Mouse (Mus musculus) hindbrain, postnatal 0 days (tissue): ENCODE results near the gene Btbd9. TPM values are rescaled to one million over a fixed set of nuclear protein-coding genes. Genes with fewer than 3 reads are reported as not detected.

Experiments
- ATAC-seq: fragments of 200-750 bp; cut with Nextera tagmentation; 2 replicates; pipeline ENCODE4 v1.8.0; 2017; ENCODE audit warnings: mild to moderate bottlenecking, moderate TSS enrichment, moderate library complexity
- DNase-seq: peaks from one replicate; pipeline ENCODE4 v3.0.0-alpha.2; 2015; ENCODE audit warnings: low spot score
- H3K27ac ChIP-seq: fragments of 300-500 bp; sonication (generic); 2 replicates; pipeline ENCODE4 v1.5.1; 2014; ENCODE audit warnings: mild to moderate bottlenecking
- H3K27me3 ChIP-seq: fragments of 300-500 bp; sonication (generic); 2 replicates; pipeline ENCODE4 v1.6.1; 2014; ENCODE audit warnings: low read length, mixed read lengths; ENCODE audit not compliant: insufficient read depth
- H3K36me3 ChIP-seq: fragments of 300-500 bp; sonication (generic); 2 replicates; pipeline ENCODE4 v1.6.1; 2014; ENCODE audit warnings: low read length, mixed read lengths; ENCODE audit not compliant: insufficient read depth
- H3K4me1 ChIP-seq: fragments of 300-500 bp; sonication (generic); 2 replicates; pipeline ENCODE4 v1.6.1; 2014; ENCODE audit warnings: antibody characterized with exemption, low read length, mixed read lengths; ENCODE audit not compliant: insufficient read depth
- H3K4me2 ChIP-seq: fragments of 300-500 bp; sonication (generic); 2 replicates; pipeline ENCODE4 v1.6.1; 2014; ENCODE audit warnings: low read depth, mild to moderate bottlenecking, low read length, moderate library complexity, mixed read lengths
- H3K4me3 ChIP-seq: fragments of 300-500 bp; sonication (generic); 2 replicates; pipeline ENCODE4 v1.5.1; 2014; ENCODE audit warnings: low read length
- H3K9ac ChIP-seq: fragments of 300-500 bp; sonication (generic); replicated peaks from 2 replicates; pipeline ENCODE4 v1.6.1; 2014; ENCODE audit warnings: mild to moderate bottlenecking, low read length, moderate library complexity, mixed read lengths
- H3K9me3 ChIP-seq: fragments of 300-500 bp; sonication (generic); 2 replicates; pipeline ENCODE4 v1.6.1; 2016; ENCODE audit warnings: low read length, mixed read lengths
- CTCF ChIP-seq: IDR thresholded peaks from 2 replicates; pipeline ENCODE4 v1.5.1; 2016; ENCODE audit warnings: antibody characterized with exemption, control low read depth, low read depth
- WGBS: fragments of 180-500 bp; shearing (Covaris S2); extraction: QIAGEN DNeasy Blood & Tissue Kit; methylation state at CpG from one replicate; pipeline ENCODE4 v1.1.7; 2014; 5-methylcytosine and 5-hydroxymethylcytosine counted together
- polyA plus RNA-seq: library from polyadenylated mRNA; unstranded; fragments of >200 nt; fragmentation: Nextera tagmentation; extraction: Ambion mirVana; gene quantifications from 2 replicates; pipeline ENCODE4 v1.2.1, GENCODE M21; 2015
- total RNA-seq: library from RNA; depleted of rRNA; stranded (reverse); fragments of >200 nt; gene quantifications from 2 replicates; pipeline ENCODE4 v1.2.3, GENCODE M21; 2014

The Btbd9 gene
- total and polyA plus RNA-seq, 2 experiments from 2014 or later, result 67.7 to 122 TPM

DNA sequence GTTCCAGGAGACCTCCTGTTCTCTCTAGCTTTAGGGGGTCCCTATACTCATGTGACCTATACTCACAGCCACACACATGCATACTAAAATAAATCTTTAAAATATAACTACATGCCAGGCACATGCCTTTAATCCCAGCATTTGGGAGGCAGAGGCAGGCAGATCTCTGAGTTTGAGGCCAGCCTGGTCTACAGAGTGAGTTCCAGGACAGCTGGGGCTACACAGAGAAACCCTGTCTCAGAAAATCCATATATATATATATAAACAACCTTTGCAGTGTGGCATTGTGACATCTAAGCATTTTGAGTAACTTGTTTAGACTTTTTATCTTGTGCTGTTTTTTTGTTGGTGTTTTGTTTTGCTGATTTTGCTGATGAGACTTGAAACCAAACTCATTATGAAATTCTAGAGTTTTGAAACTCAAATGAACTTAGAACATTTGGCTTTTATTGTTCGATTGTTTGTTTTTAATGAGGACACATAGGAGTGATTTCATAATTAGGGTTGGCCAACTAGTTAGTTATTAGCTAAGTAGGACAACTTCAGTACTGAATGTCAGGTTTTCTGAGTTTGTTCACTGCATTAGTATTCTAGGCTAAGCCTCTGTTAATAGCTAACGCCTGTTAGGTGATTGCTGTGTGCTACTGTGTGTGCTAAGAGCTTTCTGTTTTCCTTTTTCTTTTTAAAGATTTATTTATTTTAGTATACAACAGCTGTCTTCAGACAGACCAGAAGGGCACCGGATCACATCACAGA, 42.0 kb upstream of the Btbd9 start:
- no peak for TF ChIP-seq CTCF
- no peaks in the 10 kb centered on the region for H3K9me3 ChIP-seq
- H3K9ac ChIP-seq, result no peak overlapping the region
- H3K27me3 ChIP-seq, result no peaks in the 10 kb centered on the region
- H3K4me3 ChIP-seq, result no peak overlapping the region
- H3K27ac ChIP-seq, result no peak overlapping the region
- ATAC-seq (no peak), DNase-seq (no peak)
- H3K4me2 ChIP-seq, result no peak overlapping the region
- no peaks in the 10 kb centered on the region for H3K4me1 ChIP-seq
- WGBS, result 86% methylated on average over 3 of the region's 3 CpGs
- H3K36me3 ChIP-seq, result no peaks in the 10 kb centered on the region

DNA sequence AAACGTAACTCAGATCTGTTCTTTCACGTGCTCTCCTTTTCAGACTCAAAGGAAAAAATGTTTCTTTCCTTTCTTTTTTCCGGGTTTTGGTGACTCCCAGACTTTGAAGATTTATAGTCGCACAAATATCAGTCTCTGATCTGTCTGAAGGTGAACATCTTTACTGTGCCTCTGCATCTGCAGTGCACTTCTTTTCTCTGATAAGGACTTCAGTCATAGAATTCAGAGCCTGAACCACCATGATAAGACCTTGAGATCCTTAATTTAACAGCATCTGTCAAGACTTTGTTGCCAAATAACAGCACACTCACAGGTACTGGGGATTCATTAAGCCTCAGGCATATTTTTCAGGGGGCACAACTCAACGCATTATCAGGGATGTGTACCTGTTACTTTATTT, 39.9 kb upstream of the Btbd9 start:
- Histone ChIP-seq H3K4me1 (no peaks in the 10 kb centered on the region), H3K9me3 (no peaks in the 10 kb centered on the region), H3K27ac (no peak overlapping the region), H3K36me3 (no peaks in the 10 kb centered on the region), H3K27me3 (no peaks in the 10 kb centered on the region), H3K4me2 (no peak overlapping the region), H3K4me3 (no peak overlapping the region), H3K9ac (no peak overlapping the region)
- TF ChIP-seq CTCF, result no peak
- WGBS, result 88% methylated on average over 5 of the region's 5 CpGs
- no peak for DNase-seq
- ATAC-seq, result no peak

DNA sequence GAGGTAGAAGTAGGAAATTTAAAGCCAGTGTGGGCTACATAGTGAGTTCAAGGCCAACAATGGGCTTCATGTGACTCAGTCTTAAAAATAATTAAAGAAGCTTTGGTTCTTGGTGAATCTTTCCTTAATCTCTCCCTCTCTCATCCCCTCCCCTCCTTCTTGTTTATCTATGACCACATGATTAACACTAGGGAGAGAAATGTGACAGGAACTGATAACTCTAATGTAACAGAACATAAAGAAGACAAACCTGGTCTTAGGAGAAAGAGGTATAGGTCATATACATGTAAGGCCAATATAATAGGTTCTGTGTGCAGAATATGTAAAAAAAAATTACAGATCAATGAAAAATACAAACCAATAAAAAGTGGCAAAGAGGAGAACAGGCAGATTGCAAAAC, 37.1 kb upstream of the Btbd9 start:
- no peak overlapping the region for H3K9ac ChIP-seq
- H3K4me3 ChIP-seq, result no peak overlapping the region
- DNase-seq, result no peak
- no peak overlapping the region for H3K27ac ChIP-seq
- no peaks in the 10 kb centered on the region for H3K36me3 ChIP-seq
- TF ChIP-seq CTCF, result no peak
- H3K4me2 ChIP-seq, result no peak overlapping the region
- no peaks in the 10 kb centered on the region for H3K27me3 ChIP-seq
- no peak for ATAC-seq
- no peaks in the 10 kb centered on the region for H3K4me1 ChIP-seq
- H3K9me3 ChIP-seq, result no peaks in the 10 kb centered on the region

DNA sequence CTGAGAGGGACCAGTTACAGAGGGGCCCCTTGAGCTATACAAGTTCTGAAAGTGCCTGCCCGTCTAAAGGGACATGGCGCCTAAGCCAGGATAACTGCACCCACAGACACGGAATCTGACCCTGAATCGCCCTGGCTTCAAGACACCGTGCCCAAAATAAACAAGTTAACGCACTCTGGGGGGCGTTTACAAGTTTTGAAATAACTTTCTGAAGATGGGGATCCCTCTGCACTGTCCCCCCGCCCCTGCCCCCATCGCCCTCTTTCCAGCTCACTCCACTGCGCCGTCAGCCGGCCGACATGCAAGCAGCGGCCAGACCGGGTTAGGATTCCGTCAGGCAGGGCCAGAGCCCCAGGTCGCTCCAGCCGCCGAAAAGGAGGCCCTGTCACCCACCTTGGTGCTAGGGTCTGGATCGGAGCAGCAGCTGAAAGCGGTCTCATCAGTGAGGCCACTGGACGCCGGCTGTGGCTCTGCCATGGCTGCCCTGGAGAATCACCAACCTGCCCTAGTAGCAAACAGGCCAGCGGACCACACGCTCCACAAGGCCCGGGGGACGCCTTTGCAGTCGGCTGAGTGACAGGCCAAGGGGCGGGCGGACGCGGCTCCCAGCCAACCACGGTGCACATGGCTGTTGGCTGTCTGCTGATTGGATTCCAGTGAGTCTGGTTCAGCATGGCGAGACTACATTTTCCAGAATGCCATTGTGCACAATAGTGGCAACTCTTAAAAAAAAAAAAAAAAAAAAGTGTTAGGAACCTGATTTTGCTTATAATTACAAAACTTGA, 36.0 kb upstream of the Btbd9 start:
- H3K4me1 ChIP-seq, result no peaks in the 10 kb centered on the region
- H3K9ac ChIP-seq, result peak overlapping the region; percentile 72
- peak overlapping the region; percentile 85 for H3K27ac ChIP-seq
- WGBS, result under 1% methylated on average over 34 of the region's 34 CpGs
- peak; percentile 97 for DNase-seq
- no peaks in the 10 kb centered on the region for H3K36me3 ChIP-seq
- peak; percentile 100 for ATAC-seq
- H3K9me3 ChIP-seq, result no peaks in the 10 kb centered on the region
- peak overlapping the region; percentile 70 for H3K4me3 ChIP-seq
- peak overlapping the region; percentile 78 for H3K4me2 ChIP-seq
- peak; percentile 55 for TF ChIP-seq CTCF
- no peaks in the 10 kb centered on the region for H3K27me3 ChIP-seq

DNA sequence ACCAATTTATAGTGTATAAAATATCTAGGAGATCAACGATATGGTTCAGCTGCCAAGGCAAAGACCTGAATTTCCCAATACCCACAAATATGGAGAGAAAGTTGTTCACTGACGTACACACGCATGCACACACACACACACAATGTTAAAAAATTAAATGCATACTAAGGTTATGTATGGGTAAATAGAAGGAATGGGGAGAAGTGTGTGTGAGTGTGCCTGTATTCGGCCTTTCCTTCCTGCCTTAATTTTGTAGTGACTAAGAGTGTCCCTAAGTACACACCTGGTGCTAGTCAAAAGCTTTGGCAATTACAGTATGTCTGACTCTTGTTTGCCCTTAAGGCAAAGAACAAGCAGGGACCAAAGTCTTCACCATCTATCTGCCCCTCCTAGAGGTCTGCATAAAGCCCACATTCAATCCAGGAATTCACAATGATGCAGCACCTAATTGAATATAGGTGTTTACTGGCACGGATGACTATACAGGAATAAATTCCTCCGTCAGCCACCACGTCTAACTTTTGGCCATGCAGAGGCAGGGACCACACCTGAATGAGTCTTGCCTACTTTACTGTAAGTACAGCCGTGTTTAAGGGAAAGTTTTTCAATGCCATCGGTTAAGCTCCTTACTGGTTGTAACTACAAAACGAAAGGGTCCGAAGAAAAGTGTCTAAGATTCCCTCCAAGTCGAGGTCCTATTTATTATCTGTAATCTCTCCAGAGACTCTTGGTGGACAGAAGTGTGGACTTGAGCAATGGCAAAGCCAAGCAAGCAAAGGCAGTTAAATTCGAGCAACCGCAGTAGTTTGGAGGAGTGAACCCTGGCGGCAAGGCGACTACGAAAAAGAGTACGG, 35.2 kb upstream of the Btbd9 start:
- no peak for ATAC-seq
- peak overlapping the region; percentile 85 for H3K27ac ChIP-seq

DNA sequence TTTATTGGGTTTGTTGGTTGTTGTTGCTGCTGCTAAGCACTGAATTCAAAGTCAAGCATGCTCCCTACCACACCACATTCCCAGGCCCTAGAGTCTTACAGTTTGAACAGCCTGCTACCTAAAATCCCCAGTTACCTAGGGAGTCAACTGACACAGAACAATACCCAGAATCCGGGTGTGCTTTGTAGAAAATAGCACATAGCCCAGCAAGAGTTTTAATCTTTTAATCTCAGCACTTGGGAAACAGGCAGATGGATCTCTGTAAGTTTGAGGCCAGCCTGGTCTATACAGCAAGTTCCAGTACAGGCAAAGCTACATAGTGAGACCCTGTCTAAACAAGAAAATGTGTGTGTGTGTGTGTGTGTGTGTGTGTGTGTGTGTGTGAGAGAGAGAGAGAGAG, 34.5 kb upstream of the Btbd9 start:
- Histone ChIP-seq H3K4me2 (no peak overlapping the region), H3K4me1 (no peaks in the 10 kb centered on the region), H3K4me3 (no peak overlapping the region), H3K27me3 (no peaks in the 10 kb centered on the region), H3K36me3 (no peaks in the 10 kb centered on the region), H3K9ac (no peak overlapping the region), H3K9me3 (no peaks in the 10 kb centered on the region), H3K27ac (no peak overlapping the region)
- WGBS, result 72% methylated on average over 1 of the region's 1 CpGs
- TF ChIP-seq CTCF, result no peak
- DNase-seq (no peak), ATAC-seq (no peak)

More for the DNA sequence above, 35.2 kb upstream of the Btbd9 start:
- H3K36me3 ChIP-seq, result no peaks in the 10 kb centered on the region
- H3K4me2 ChIP-seq, result peak overlapping the region; percentile 78
- H3K4me1 ChIP-seq, result no peaks in the 10 kb centered on the region
- H3K9ac ChIP-seq, result peak overlapping the region; percentile 72
- no peak for TF ChIP-seq CTCF
- no peak for DNase-seq
- H3K4me3 ChIP-seq, result peak overlapping the region; percentile 70
- H3K27me3 ChIP-seq, result no peaks in the 10 kb centered on the region
- 25% methylated on average over 18 of the region's 18 CpGs for WGBS
- no peaks in the 10 kb centered on the region for H3K9me3 ChIP-seq
